Mouse (Mus musculus): ENCODE data around the gene Alox5ap.
A peak's percentile ranks its signal among the peaks of the same experiment; 100 is the strongest.

DNA sequence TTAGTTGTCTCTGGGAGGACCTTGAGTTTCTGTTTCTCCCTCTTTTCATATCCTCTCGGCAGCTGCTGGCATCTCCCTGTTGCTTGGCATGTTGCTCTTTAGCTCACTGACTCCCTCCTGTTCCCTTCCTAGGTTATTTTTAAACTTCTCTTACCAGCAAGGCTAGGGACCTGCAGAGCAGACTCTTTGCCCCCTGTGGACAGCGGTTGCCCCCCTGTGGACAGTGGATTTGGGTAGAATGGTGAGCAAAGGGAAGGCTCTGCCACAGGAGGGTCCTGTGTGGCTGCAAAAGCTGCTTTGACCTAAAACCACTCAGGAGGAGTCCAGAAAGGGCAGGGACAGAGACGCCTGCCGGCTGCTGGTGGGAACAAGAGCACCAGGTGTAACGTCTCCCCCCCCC is 21.5 kb upstream of the Alox5ap start:
- TF ChIP-seq CTCF (IDR thresholded peaks at IDR 0.05) (peak; percentile 56), POLR2A (IDR thresholded peaks at IDR 0.05; ENCODE audit: insufficient read depth, low read depth, low read length) (no peak)
